ENCODE assay signal across 12 mouse cellular contexts in genomic region chr4:148930721-148931229, GRCm38 (mm10).
A peak's percentile ranks its signal among the peaks of the same experiment; 100 is the strongest.
DNase-seq lines count a peak whose midpoint lies in the region; ATAC-seq and TF ChIP-seq lines count a peak whose summit lies in the region.
"Had no signal": no experiment of that assay in that cellular context is flagged by ENCODE, and none has a peak within 500 bp of the region (broad histone marks: within the 10 kb centered on the region; RNA-seq: fewer than 3 reads in every experiment).

No protein-coding gene starts in this region.

- H3K4me3 ChIP-seq in gastrocnemius, adult 2 months, result no peak overlapping the region
- no peak overlapping the region for H3K4me3 ChIP-seq in intestine, embryonic 14.5 days (ENCODE audit: low read depth, low read length)
- H3K4me3 ChIP-seq in intestine, postnatal 0 days (ENCODE audit: low read depth, low read length), result no peak overlapping the region
- H3K4me3 ChIP-seq in embryonic facial prominence, embryonic 10.5 days, result no peak overlapping the region
- H3K4me3 ChIP-seq in intestine, embryonic 15.5 days (replicated peaks), result no peak overlapping the region

- H3K4me2 ChIP-seq in intestine, embryonic 14.5 days (ENCODE audit: low read length), result no peak overlapping the region
- no peak overlapping the region for H3K4me2 ChIP-seq in intestine, postnatal 0 days (replicated peaks; ENCODE audit: low read depth)
- H3K4me2 ChIP-seq in intestine, embryonic 15.5 days (replicated peaks), result no peak overlapping the region

- 0 out of 2 replicates have a peak overlapping the region, but pooled peaks have one; percentile 2 for H3K27ac ChIP-seq in gastrocnemius, adult 2 months
- peak overlapping the region; percentile 57 for H3K27ac ChIP-seq in intestine, embryonic 14.5 days (ENCODE audit: low read depth)
- no peak overlapping the region for H3K27ac ChIP-seq in intestine, postnatal 0 days (ENCODE audit: low read depth, low read length)
- 0 out of 2 replicates have a peak overlapping the region, but pooled peaks have one; percentile 7 for H3K27ac ChIP-seq in embryonic facial prominence, embryonic 10.5 days (replicated peaks)
- H3K27ac ChIP-seq in intestine, embryonic 15.5 days, result peak overlapping the region; percentile 28; the same call in 1 of the 2 replicates

- peaks cover 49% of the 10 kb centered on the region for H3K4me1 ChIP-seq in intestine, embryonic 14.5 days (replicated peaks; ENCODE audit: control insufficient read depth, insufficient read depth, low read length)
- H3K4me1 ChIP-seq in intestine, postnatal 0 days (replicated peaks; ENCODE audit: control insufficient read depth, insufficient read depth, low read length), result peaks cover 5% of the 10 kb centered on the region; the same call in 1 of the 2 replicates
- H3K4me1 ChIP-seq in embryonic facial prominence, embryonic 10.5 days, result peaks cover 71% of the 10 kb centered on the region
- peaks cover 35% of the 10 kb centered on the region for H3K4me1 ChIP-seq in intestine, embryonic 15.5 days (replicated peaks)

- no peak for TF ChIP-seq CTCF in gastrocnemius, adult 2 months (IDR thresholded peaks at IDR 0.05)
- no peak for TF ChIP-seq CTCF in intestine, postnatal 0 days (IDR thresholded peaks at IDR 0.05; ENCODE audit: low read depth)

- no peaks in the 10 kb centered on the region for H3K9me3 ChIP-seq in intestine, embryonic 14.5 days (ENCODE audit: control insufficient read depth, low read length)
- H3K9me3 ChIP-seq in intestine, postnatal 0 days (ENCODE audit: control insufficient read depth), result no peaks in the 10 kb centered on the region
- H3K9me3 ChIP-seq in embryonic facial prominence, embryonic 10.5 days, result no peaks in the 10 kb centered on the region
- H3K9me3 ChIP-seq in intestine, embryonic 15.5 days, result no peaks in the 10 kb centered on the region

- 43% methylated on average over 9 of the region's 9 CpGs for WGBS in intestine, embryonic 14.5 days
- 69% methylated on average over 9 of the region's 9 CpGs for WGBS in intestine, postnatal 0 days
- WGBS in embryonic facial prominence, embryonic 10.5 days, result 65% methylated on average over 9 of the region's 9 CpGs
- WGBS in intestine, embryonic 15.5 days, result 52% methylated on average over 9 of the region's 9 CpGs

- no peak overlapping the region for H3K9ac ChIP-seq in intestine, embryonic 14.5 days (ENCODE audit: low read length)
- no peak overlapping the region for H3K9ac ChIP-seq in intestine, postnatal 0 days (ENCODE audit: low read depth, low read length)
- no peak overlapping the region for H3K9ac ChIP-seq in intestine, embryonic 15.5 days

- H3K36me3 ChIP-seq in intestine, embryonic 14.5 days (ENCODE audit: control insufficient read depth, insufficient read depth, low read length), result no peaks in the 10 kb centered on the region
- peaks cover 26% of the 10 kb centered on the region; the same call in 1 of the 2 replicates for H3K36me3 ChIP-seq in intestine, postnatal 0 days (ENCODE audit: control insufficient read depth, insufficient read depth)
- H3K36me3 ChIP-seq in embryonic facial prominence, embryonic 10.5 days (replicated peaks), result 0 out of 2 replicates have a peak, but pooled peaks cover 2% of the 10 kb centered on the region
- no peaks in the 10 kb centered on the region for H3K36me3 ChIP-seq in intestine, embryonic 15.5 days

- intact Hi-C loops in gastrocnemius, adult 2 months (cut with DNase I), result no loop called here
- intact Hi-C loops in gastrocnemius, postnatal 14 days (cut with DNase I; ENCODE audit: low total_unique reads), result no loop called here

- ATAC-seq in intestine, embryonic 14.5 days (replicated peaks; ENCODE audit: low FRiP score, low TSS enrichment, low read depth), result no peak
- no peak for ATAC-seq in intestine, postnatal 0 days
- no peak for ATAC-seq in intestine, embryonic 15.5 days
- ATAC-seq in CD4-positive, CD25-positive, alpha-beta regulatory T cell, adult 4 months, result no peak

- no peak for DNase-seq in gastrocnemius, adult 2 months
- no peak for DNase-seq in gastrocnemius, postnatal 14 days
- DNase-seq in intestine, embryonic 14.5 days (ENCODE audit: low spot score), result no peak
- no peak for DNase-seq in embryonic facial prominence, embryonic 10.5 days (ENCODE audit: low spot score)
- DNase-seq in thymus, postnatal 25 days, result no peak
- DNase-seq: cerebellum, adult 11 months; embryo, embryonic 11 days; kidney, postnatal 4 days; thymus, postnatal 36 days had no signal

- no peaks in the 10 kb centered on the region for H3K27me3 ChIP-seq in intestine, embryonic 14.5 days (replicated peaks; ENCODE audit: control insufficient read depth, insufficient read depth, low read length)
- H3K27me3 ChIP-seq in intestine, postnatal 0 days (replicated peaks; ENCODE audit: control insufficient read depth, insufficient read depth, low read length), result no peaks in the 10 kb centered on the region
- peaks cover 96% of the 10 kb centered on the region for H3K27me3 ChIP-seq in embryonic facial prominence, embryonic 10.5 days (replicated peaks; ENCODE audit: low read depth, poor library complexity, severe bottlenecking)
- H3K27me3 ChIP-seq in intestine, embryonic 15.5 days (replicated peaks), result no peaks in the 10 kb centered on the region
